Mouse (Mus musculus): ENCODE data around the gene Mier3. TPM values are rescaled to one million over a fixed set of nuclear protein-coding genes. Genes with fewer than 3 reads are reported as not detected.

The Mier3 gene
- polyA plus RNA-seq, 1 experiment from 2014 or later, result 6.0 TPM

- WGBS, result 83% methylated on average over 6 of the region's 6 CpGs
These were observed 29.8 kb upstream of the Mier3 start for GRCm38 (mm10) chr13:111651020-111651419.

DNA sequence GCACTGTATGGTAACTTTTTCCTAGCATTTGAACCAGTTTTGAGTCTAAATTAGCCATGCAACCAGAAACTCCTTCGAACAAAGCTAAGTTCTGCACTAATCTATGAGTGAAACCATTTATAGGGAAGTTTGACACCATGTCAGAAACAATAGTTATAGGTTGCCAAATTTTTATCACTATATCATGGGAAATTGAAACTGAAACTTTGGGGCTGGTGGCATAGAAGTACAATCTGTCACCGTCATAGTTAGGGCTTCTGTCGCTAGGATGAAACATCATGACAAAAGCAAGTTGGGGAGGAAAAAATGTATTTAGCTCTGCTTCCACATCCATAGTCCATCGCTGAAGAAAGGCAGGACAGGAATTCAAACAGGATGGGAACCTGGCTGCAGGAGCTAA, 25.5 kb upstream of the Mier3 start:
- 78% methylated on average over 4 of the region's 4 CpGs for WGBS
- Histone ChIP-seq H3K36me3 (ENCODE audit: control insufficient read depth, insufficient read depth) (no peaks in the 10 kb centered on the region), H3K4me2 (replicated peaks; ENCODE audit: low read depth) (no peak overlapping the region), H3K27me3 (replicated peaks; ENCODE audit: control insufficient read depth, insufficient read depth, low read length) (no peaks in the 10 kb centered on the region), H3K9ac (ENCODE audit: low read depth, low read length) (no peak overlapping the region), H3K27ac (ENCODE audit: low read depth, low read length) (no peak overlapping the region), H3K9me3 (ENCODE audit: control insufficient read depth) (no peaks in the 10 kb centered on the region), H3K4me3 (ENCODE audit: low read depth, low read length) (no peak overlapping the region), H3K4me1 (replicated peaks; ENCODE audit: control insufficient read depth, insufficient read depth, low read length) (no peaks in the 10 kb centered on the region)
- no peak for TF ChIP-seq CTCF (IDR thresholded peaks at IDR 0.05; ENCODE audit: low read depth)
- no peak for ATAC-seq

More at GRCm38 (mm10) chr13:111651020-111651419, 29.8 kb upstream of the Mier3 start:
- no peak for ATAC-seq
- H3K4me1 ChIP-seq (replicated peaks; ENCODE audit: control insufficient read depth, insufficient read depth, low read length), result no peaks in the 10 kb centered on the region
- no peak overlapping the region for H3K4me2 ChIP-seq (replicated peaks; ENCODE audit: low read depth)
- H3K9ac ChIP-seq (ENCODE audit: low read depth, low read length), result no peak overlapping the region
- no peaks in the 10 kb centered on the region for H3K36me3 ChIP-seq (ENCODE audit: control insufficient read depth, insufficient read depth)
- H3K9me3 ChIP-seq (ENCODE audit: control insufficient read depth), result no peaks in the 10 kb centered on the region
- TF ChIP-seq CTCF (IDR thresholded peaks at IDR 0.05; ENCODE audit: low read depth), result no peak
- no peak overlapping the region for H3K4me3 ChIP-seq (ENCODE audit: low read depth, low read length)
- no peak overlapping the region for H3K27ac ChIP-seq (ENCODE audit: low read depth, low read length)
- H3K27me3 ChIP-seq (replicated peaks; ENCODE audit: control insufficient read depth, insufficient read depth, low read length), result no peaks in the 10 kb centered on the region

GRCm38 (mm10) chr13:111655856-111656255, 24.9 kb upstream of the Mier3 start:
- 77% methylated on average over 2 of the region's 2 CpGs for WGBS
- Histone ChIP-seq H3K27ac (ENCODE audit: low read depth, low read length) (no peak overlapping the region), H3K4me2 (replicated peaks; ENCODE audit: low read depth) (no peak overlapping the region), H3K27me3 (replicated peaks; ENCODE audit: control insufficient read depth, insufficient read depth, low read length) (no peaks in the 10 kb centered on the region), H3K9ac (ENCODE audit: low read depth, low read length) (no peak overlapping the region), H3K4me1 (replicated peaks; ENCODE audit: control insufficient read depth, insufficient read depth, low read length) (no peaks in the 10 kb centered on the region), H3K4me3 (ENCODE audit: low read depth, low read length) (no peak overlapping the region), H3K36me3 (ENCODE audit: control insufficient read depth, insufficient read depth) (no peaks in the 10 kb centered on the region), H3K9me3 (ENCODE audit: control insufficient read depth) (no peaks in the 10 kb centered on the region)
- no peak for TF ChIP-seq CTCF (IDR thresholded peaks at IDR 0.05; ENCODE audit: low read depth)
- ATAC-seq, result no peak

GRCm38 (mm10) chr13:111656309-111656708, 24.5 kb upstream of the Mier3 start:
- 55% methylated on average over 10 of the region's 10 CpGs for WGBS
- TF ChIP-seq CTCF (IDR thresholded peaks at IDR 0.05; ENCODE audit: low read depth), result no peak
- Histone ChIP-seq H3K27ac (ENCODE audit: low read depth, low read length) (no peak overlapping the region), H3K4me2 (replicated peaks; ENCODE audit: low read depth) (no peak overlapping the region), H3K9me3 (ENCODE audit: control insufficient read depth) (no peaks in the 10 kb centered on the region), H3K27me3 (replicated peaks; ENCODE audit: control insufficient read depth, insufficient read depth, low read length) (no peaks in the 10 kb centered on the region), H3K36me3 (ENCODE audit: control insufficient read depth, insufficient read depth) (no peaks in the 10 kb centered on the region), H3K9ac (ENCODE audit: low read depth, low read length) (no peak overlapping the region), H3K4me1 (replicated peaks; ENCODE audit: control insufficient read depth, insufficient read depth, low read length) (no peaks in the 10 kb centered on the region), H3K4me3 (ENCODE audit: low read depth, low read length) (no peak overlapping the region)
- no peak for ATAC-seq

DNA sequence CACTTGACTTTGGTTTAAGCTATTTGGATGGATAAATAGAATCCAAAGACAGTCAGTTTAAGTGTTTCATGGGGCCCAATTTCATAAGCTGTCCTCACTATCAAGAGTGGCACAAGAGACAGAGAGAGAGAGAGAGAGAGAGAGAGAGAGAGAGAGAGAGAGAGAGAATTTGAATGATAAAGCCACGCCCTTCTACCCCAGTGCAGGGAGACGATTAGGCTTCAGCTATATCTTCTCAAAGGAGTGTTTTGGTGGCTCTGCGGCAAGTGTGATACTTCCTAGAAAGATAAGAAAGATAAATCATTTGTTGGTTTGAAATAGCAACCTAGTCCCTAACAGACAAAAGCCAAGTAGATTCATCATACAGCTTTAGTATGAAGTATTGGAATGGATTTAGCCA, 24.0 kb upstream of the Mier3 start:
- H3K36me3 ChIP-seq (ENCODE audit: control insufficient read depth, insufficient read depth), result no peaks in the 10 kb centered on the region
- H3K9ac ChIP-seq (ENCODE audit: low read depth, low read length), result no peak overlapping the region
- H3K27me3 ChIP-seq (replicated peaks; ENCODE audit: control insufficient read depth, insufficient read depth, low read length), result no peaks in the 10 kb centered on the region
- WGBS, result 37% methylated on average over 3 of the region's 3 CpGs
- no peaks in the 10 kb centered on the region for H3K4me1 ChIP-seq (replicated peaks; ENCODE audit: control insufficient read depth, insufficient read depth, low read length)
- no peak overlapping the region for H3K4me2 ChIP-seq (replicated peaks; ENCODE audit: low read depth)
- H3K9me3 ChIP-seq (ENCODE audit: control insufficient read depth), result no peaks in the 10 kb centered on the region
- TF ChIP-seq CTCF (IDR thresholded peaks at IDR 0.05; ENCODE audit: low read depth), result no peak
- no peak overlapping the region for H3K27ac ChIP-seq (ENCODE audit: low read depth, low read length)
- no peak overlapping the region for H3K4me3 ChIP-seq (ENCODE audit: low read depth, low read length)
- no peak for ATAC-seq

DNA sequence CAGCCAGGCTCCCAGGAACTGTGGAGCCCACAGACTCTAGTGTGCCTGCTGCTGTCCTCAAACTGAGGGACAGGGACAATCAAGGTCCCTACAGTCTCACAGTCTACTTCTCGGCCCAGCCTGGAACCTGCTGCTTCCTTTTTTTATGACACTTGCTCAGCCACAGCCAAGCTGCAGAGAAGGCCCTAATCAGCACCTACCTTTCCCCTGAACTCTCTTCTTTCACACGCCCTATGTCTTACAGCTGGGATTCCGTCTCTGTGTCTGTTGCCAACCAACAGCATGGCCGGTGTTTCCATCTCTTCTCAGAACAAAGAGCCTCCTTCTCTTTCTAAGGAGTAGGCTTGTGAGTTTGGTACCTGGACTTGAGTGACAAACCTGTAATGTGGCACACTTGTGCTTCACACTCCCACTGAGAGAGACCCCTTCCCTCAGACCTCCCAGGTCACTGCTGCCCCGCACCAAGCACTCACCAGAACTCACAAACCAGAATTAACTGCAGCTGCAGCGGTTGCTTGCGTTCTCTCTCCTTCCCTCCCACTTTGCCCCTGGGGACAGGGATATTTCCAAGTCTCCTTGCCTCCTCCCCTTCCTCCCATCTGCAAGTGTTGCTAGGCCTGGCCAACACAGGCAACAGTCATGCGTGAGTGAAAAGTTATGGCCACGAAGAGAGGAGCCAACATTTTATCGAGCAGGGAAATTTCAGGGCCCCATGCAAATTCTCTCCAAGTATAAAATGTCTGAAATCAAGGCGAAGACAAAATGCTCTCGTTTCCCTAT, 22.1 kb upstream of the Mier3 start:
- ATAC-seq, result no peak
- Histone ChIP-seq H3K9me3 (ENCODE audit: control insufficient read depth) (no peaks in the 10 kb centered on the region), H3K4me2 (replicated peaks; ENCODE audit: low read depth) (no peak overlapping the region), H3K4me1 (replicated peaks; ENCODE audit: control insufficient read depth, insufficient read depth, low read length) (no peaks in the 10 kb centered on the region), H3K27ac (ENCODE audit: low read depth, low read length) (no peak overlapping the region), H3K36me3 (ENCODE audit: control insufficient read depth, insufficient read depth) (no peaks in the 10 kb centered on the region), H3K4me3 (ENCODE audit: low read depth, low read length) (no peak overlapping the region), H3K27me3 (replicated peaks; ENCODE audit: control insufficient read depth, insufficient read depth, low read length) (no peaks in the 10 kb centered on the region), H3K9ac (ENCODE audit: low read depth, low read length) (no peak overlapping the region)
- 56% methylated on average over 12 of the region's 12 CpGs for WGBS
- no peak for TF ChIP-seq CTCF (IDR thresholded peaks at IDR 0.05; ENCODE audit: low read depth)

Measured in intestine, postnatal 0 days (tissue).